Mouse (Mus musculus) CD4-positive, CD25-positive, alpha-beta regulatory T cell, adult 4 months (primary cell): ENCODE measurements around the gene Slamf1. TPM values are rescaled to one million over a fixed set of nuclear protein-coding genes. Genes with fewer than 3 reads are reported as not detected.
A peak's percentile ranks its signal among the peaks of the same experiment; 100 is the strongest.

Source experiments
- ATAC-seq: one replicate; pipeline ENCODE4 v1.8.0; 2017
- polyA plus RNA-seq, 2 experiments: library from polyadenylated mRNA; unstranded; fragments of 100-300 nt; shearing (Covaris generic); gene quantifications; one replicate each; pipeline ENCODE4 v1.2.1; 2017

The Slamf1 gene
- polyA plus RNA-seq, result 10 to 100 TPM; 72.6 to 97.4 TPM

GRCm38 (mm10) chr1:171766898-171767297 lies at the start of gene Slamf1:
Gene Slamf1 (plus strand): TSS chr1:171767127.
- peak; percentile 71 for ATAC-seq

- no peak for ATAC-seq
Measured at GRCm38 (mm10) chr1:171731195-171731594, 35.7 kb upstream of the Slamf1 start.

GRCm38 (mm10) chr1:171734898-171735297 lies 32.0 kb upstream of the Slamf1 start:
- ATAC-seq, result peak; percentile 97

- ATAC-seq, result no peak
Measured at GRCm38 (mm10) chr1:171748127-171748969, 18.6 kb upstream of the Slamf1 start.

- peak; percentile 39 for ATAC-seq
Measured at GRCm38 (mm10) chr1:171761853-171762448, 5.0 kb upstream of the Slamf1 start.

- peak; percentile 42 for ATAC-seq
Measured at GRCm38 (mm10) chr1:171770996-171771395, 4.1 kb downstream of the Slamf1 start.

- ATAC-seq, result peak; percentile 38
Measured at GRCm38 (mm10) chr1:171772121-171772735, 5.3 kb downstream of the Slamf1 start.

- no peak for ATAC-seq
Measured at GRCm38 (mm10) chr1:171773232-171773989, 6.5 kb downstream of the Slamf1 start.

- ATAC-seq, result no peak
Measured at GRCm38 (mm10) chr1:171774266-171774665, 7.3 kb downstream of the Slamf1 start.

GRCm38 (mm10) chr1:171774678-171775077 lies 7.8 kb downstream of the Slamf1 start:
- ATAC-seq, result no peak

- ATAC-seq, result no peak
Measured at GRCm38 (mm10) chr1:171775781-171776180, 8.9 kb downstream of the Slamf1 start.

GRCm38 (mm10) chr1:171777026-171777425 lies 10.1 kb downstream of the Slamf1 start:
- no peak for ATAC-seq

GRCm38 (mm10) chr1:171782287-171782915 lies 15.5 kb downstream of the Slamf1 start:
- ATAC-seq, result peak; percentile 87

GRCm38 (mm10) chr1:171785871-171786270 lies 18.9 kb downstream of the Slamf1 start:
- ATAC-seq, result no peak

- no peak for ATAC-seq
Measured at GRCm38 (mm10) chr1:171787281-171788015, 20.5 kb downstream of the Slamf1 start.

GRCm38 (mm10) chr1:171788461-171789283 lies 21.7 kb downstream of the Slamf1 start:
- peak; percentile 88 for ATAC-seq

- no peak for ATAC-seq
Measured at GRCm38 (mm10) chr1:171789407-171789806, 22.5 kb downstream of the Slamf1 start.

- no peak for ATAC-seq
Measured at GRCm38 (mm10) chr1:171791491-171791890, 24.6 kb downstream of the Slamf1 start.

GRCm38 (mm10) chr1:171796185-171796584 lies 29.3 kb downstream of the Slamf1 start:
- ATAC-seq, result no peak

GRCm38 (mm10) chr1:171797840-171798239 lies 30.9 kb downstream of the Slamf1 start:
- no peak for ATAC-seq

- no peak for ATAC-seq
Measured at GRCm38 (mm10) chr1:171799648-171800047, 32.7 kb downstream of the Slamf1 start.
